In genomic region chr7:115974518-115974917, GRCm38 (mm10) we compare ENCODE assay signal across 26 mouse cellular contexts.
DNase-seq lines count a peak whose midpoint lies in the region; ATAC-seq lines count a peak whose summit lies in the region.
"Had no signal": no experiment of that assay in that cellular context is flagged by ENCODE, and none has a peak within 500 bp of the region (broad histone marks: within the 10 kb centered on the region; RNA-seq: fewer than 3 reads in every experiment).

No protein-coding gene starts in this region.

- no peak overlapping the region for H3K9ac ChIP-seq in liver, embryonic 13.5 days
- H3K9ac ChIP-seq in liver, embryonic 11.5 days (ENCODE audit: low read depth, low read length): no peak overlapping the region
- H3K9ac ChIP-seq in liver, embryonic 15.5 days: no peak overlapping the region
- H3K9ac ChIP-seq: embryonic facial prominence, embryonic 12.5 days; embryonic facial prominence, embryonic 15.5 days; forebrain, embryonic 12.5 days; forebrain, embryonic 15.5 days; heart, embryonic 12.5 days; heart, embryonic 15.5 days; hindbrain, embryonic 13.5 days had no signal

- no peak for DNase-seq in liver, embryonic 13.5 days
- DNase-seq in liver, embryonic 11.5 days (ENCODE audit: low spot score): no peak
- no peak for DNase-seq in layer of hippocampus, adult 9-10 months (ENCODE audit: low spot score)
- DNase-seq in yolk sac, embryonic 10.5 days (ENCODE audit: low spot score): no peak
- DNase-seq: adrenal gland, adult 2 months; adrenal gland, postnatal 14 days; cerebellum, adult 11 months; cerebellum, adult 2 months; cerebellum, adult 9-11 months; cerebellum, postnatal 25 days; gastrocnemius, postnatal 14 days; heart, adult 18-20 months; heart, postnatal 10 days; heart, postnatal 36 days had no signal

- no peak overlapping the region for H3K4me2 ChIP-seq in liver, embryonic 13.5 days
- H3K4me2 ChIP-seq in liver, embryonic 11.5 days: no peak overlapping the region
- no peak overlapping the region for H3K4me2 ChIP-seq in liver, embryonic 15.5 days
- H3K4me2 ChIP-seq: embryonic facial prominence, embryonic 12.5 days; embryonic facial prominence, embryonic 15.5 days; forebrain, embryonic 12.5 days; forebrain, embryonic 15.5 days; heart, embryonic 12.5 days; heart, embryonic 15.5 days; hindbrain, embryonic 13.5 days had no signal

- peaks cover 24% of the 10 kb centered on the region for H3K4me1 ChIP-seq in liver, embryonic 13.5 days (replicated peaks)
- H3K4me1 ChIP-seq in liver, embryonic 11.5 days (replicated peaks; ENCODE audit: control insufficient read depth, insufficient read depth, low read length): no peaks in the 10 kb centered on the region; the same call in 1 of the 2 replicates
- H3K4me1 ChIP-seq in liver, embryonic 15.5 days (replicated peaks): peaks cover 19% of the 10 kb centered on the region
- H3K4me1 ChIP-seq: embryonic facial prominence, embryonic 12.5 days; embryonic facial prominence, embryonic 15.5 days; forebrain, embryonic 12.5 days; forebrain, embryonic 15.5 days; hindbrain, embryonic 10.5 days; hindbrain, embryonic 13.5 days had no signal

- no peak overlapping the region for H3K4me3 ChIP-seq in liver, embryonic 13.5 days (replicated peaks)
- no peak overlapping the region for H3K4me3 ChIP-seq in liver, embryonic 11.5 days (ENCODE audit: low read depth, low read length)
- no peak overlapping the region for H3K4me3 ChIP-seq in liver, embryonic 15.5 days (replicated peaks)
- H3K4me3 ChIP-seq: embryonic facial prominence, embryonic 12.5 days; embryonic facial prominence, embryonic 15.5 days; forebrain, embryonic 12.5 days; forebrain, embryonic 15.5 days; heart, embryonic 12.5 days; heart, embryonic 15.5 days; hindbrain, embryonic 10.5 days; hindbrain, embryonic 13.5 days had no signal

- no peak overlapping the region for H3K27ac ChIP-seq in liver, embryonic 13.5 days
- H3K27ac ChIP-seq in liver, embryonic 11.5 days (ENCODE audit: low read depth, low read length): no peak overlapping the region
- no peak overlapping the region for H3K27ac ChIP-seq in liver, embryonic 15.5 days (replicated peaks)
- H3K27ac ChIP-seq: embryonic facial prominence, embryonic 12.5 days; embryonic facial prominence, embryonic 15.5 days; forebrain, embryonic 12.5 days; forebrain, embryonic 15.5 days; heart, embryonic 15.5 days; hindbrain, embryonic 10.5 days; hindbrain, embryonic 13.5 days had no signal

- ATAC-seq in liver, embryonic 13.5 days (ENCODE audit: low read depth): peak; percentile 78
- ATAC-seq in liver, embryonic 11.5 days (replicated peaks; ENCODE audit: low FRiP score): no peak; the same call in 1 of the 2 replicates
- ATAC-seq in erythroid progenitor cell, adult 5-6 weeks (replicated peaks; ENCODE audit: low FRiP score, poor library complexity, severe bottlenecking): peak; percentile 60; the same call in 1 of the 2 replicates
- ATAC-seq in liver, embryonic 15.5 days (ENCODE audit: insufficient read depth): peak; percentile 54; the same call in 1 of the 2 replicates
- ATAC-seq: CD4-positive, CD25-positive, alpha-beta regulatory T cell, adult 4 months; forebrain, embryonic 15.5 days; hindbrain, embryonic 16.5 days had no signal

- no peaks in the 10 kb centered on the region for H3K36me3 ChIP-seq in liver, embryonic 13.5 days
- no peaks in the 10 kb centered on the region for H3K36me3 ChIP-seq in liver, embryonic 11.5 days (ENCODE audit: control insufficient read depth, insufficient read depth, low read length)
- H3K36me3 ChIP-seq in liver, embryonic 15.5 days (replicated peaks): no peaks in the 10 kb centered on the region
- H3K36me3 ChIP-seq: embryonic facial prominence, embryonic 12.5 days; embryonic facial prominence, embryonic 15.5 days; forebrain, embryonic 15.5 days; heart, embryonic 15.5 days; hindbrain, embryonic 10.5 days; hindbrain, embryonic 13.5 days had no signal

- H3K9me3 ChIP-seq in liver, embryonic 13.5 days (replicated peaks): no peaks in the 10 kb centered on the region
- no peaks in the 10 kb centered on the region for H3K9me3 ChIP-seq in liver, embryonic 11.5 days (ENCODE audit: control insufficient read depth, low read length)
- no peaks in the 10 kb centered on the region for H3K9me3 ChIP-seq in liver, embryonic 15.5 days (replicated peaks)
- H3K9me3 ChIP-seq: embryonic facial prominence, embryonic 12.5 days; embryonic facial prominence, embryonic 15.5 days; forebrain, embryonic 12.5 days; forebrain, embryonic 15.5 days; heart, embryonic 12.5 days; heart, embryonic 15.5 days; hindbrain, embryonic 10.5 days; hindbrain, embryonic 13.5 days had no signal

- WGBS in liver, embryonic 13.5 days (ENCODE audit: insufficient replicate concordance): 39% methylated on average over 2 of the region's 2 CpGs
- 80% methylated on average over 2 of the region's 2 CpGs for WGBS in liver, embryonic 11.5 days
- WGBS in liver, embryonic 15.5 days (ENCODE audit: insufficient replicate concordance): 40% methylated on average over 2 of the region's 2 CpGs

- no peaks in the 10 kb centered on the region for H3K27me3 ChIP-seq in liver, embryonic 13.5 days
- no peaks in the 10 kb centered on the region for H3K27me3 ChIP-seq in liver, embryonic 11.5 days (replicated peaks; ENCODE audit: control insufficient read depth, insufficient read depth, low read length)
- H3K27me3 ChIP-seq in liver, embryonic 15.5 days: peaks cover 4% of the 10 kb centered on the region; the same call in 1 of the 2 replicates
- H3K27me3 ChIP-seq: embryonic facial prominence, embryonic 12.5 days; embryonic facial prominence, embryonic 15.5 days; forebrain, embryonic 12.5 days; forebrain, embryonic 15.5 days; heart, embryonic 12.5 days; heart, embryonic 15.5 days; hindbrain, embryonic 13.5 days had no signal
